Mouse (Mus musculus) intestine, embryonic 14.5 days (tissue): ENCODE results near the gene Vti1a. TPM values are rescaled to one million over a fixed set of nuclear protein-coding genes. Genes with fewer than 3 reads are reported as not detected.

ENCODE experiments used
- ATAC-seq: fragments of 200-750 bp; cut with Nextera tagmentation; replicated peaks from 2 replicates; pipeline ENCODE4 v1.8.0; 2017; ENCODE audit warnings: low read depth, moderate number of reproducible peaks, moderate TSS enrichment, moderate library complexity; ENCODE audit not compliant: low FRiP score, low TSS enrichment
- DNase-seq: peaks from one replicate; pipeline ENCODE4 v3.0.0-alpha.2; 2018; ENCODE audit warnings: low spot score
- H3K27ac ChIP-seq: fragments of 300-500 bp; sonication (generic); 2 replicates; pipeline ENCODE4 v1.5.1; 2014; ENCODE audit warnings: low read depth, mild to moderate bottlenecking, control low read depth
- H3K27me3 ChIP-seq: fragments of 300-500 bp; sonication (generic); replicated peaks from 2 replicates; pipeline ENCODE4 v1.6.1; 2014; ENCODE audit warnings: low read length, control low read depth; ENCODE audit not compliant: control insufficient read depth, insufficient read depth
- H3K36me3 ChIP-seq: fragments of 300-500 bp; sonication (generic); 2 replicates; pipeline ENCODE4 v1.6.1; 2014; ENCODE audit warnings: low read length, control low read depth; ENCODE audit not compliant: control insufficient read depth, insufficient read depth
- H3K4me1 ChIP-seq: fragments of 300-500 bp; sonication (generic); replicated peaks from 2 replicates; pipeline ENCODE4 v1.6.1; 2014; ENCODE audit warnings: low read length, control low read depth, mixed read lengths; ENCODE audit not compliant: control insufficient read depth, insufficient read depth
- H3K4me2 ChIP-seq: fragments of 300-500 bp; sonication (generic); 2 replicates; pipeline ENCODE4 v1.6.1; 2014; ENCODE audit warnings: low read length
- H3K4me3 ChIP-seq: fragments of 300-500 bp; sonication (generic); 2 replicates; pipeline ENCODE4 v1.5.1; 2014; ENCODE audit warnings: low read depth, low read length, control low read depth, mixed read lengths
- H3K9ac ChIP-seq: fragments of 300-500 bp; sonication (generic); 2 replicates; pipeline ENCODE4 v1.6.1; 2014; ENCODE audit warnings: mild to moderate bottlenecking, low read length
- H3K9me3 ChIP-seq: fragments of 300-500 bp; sonication (generic); 2 replicates; pipeline ENCODE4 v1.6.1; 2016; ENCODE audit warnings: low read length, control low read depth; ENCODE audit not compliant: control insufficient read depth
- WGBS: fragments of 180-500 bp; shearing (Covaris S2); extraction: QIAGEN DNeasy Blood & Tissue Kit; methylation state at CpG from one replicate; pipeline ENCODE4 v1.1.7; 2014; 5-methylcytosine and 5-hydroxymethylcytosine counted together
- polyA plus RNA-seq: library from polyadenylated mRNA; unstranded; fragments of >200 nt; fragmentation: Nextera tagmentation; extraction: Ambion mirVana; gene quantifications from 2 replicates; pipeline ENCODE4 v1.2.1, GENCODE M21; 2014

The Vti1a gene
- polyA plus RNA-seq, 1 experiment from 2014 or later, result 23.5 TPM

GRCm38 (mm10) chr19:55652693-55653265 is 336.7 kb downstream of the Vti1a start:
- 85% methylated on average over 7 of the region's 7 CpGs for WGBS
- ATAC-seq, result no peak

GRCm38 (mm10) chr19:55660165-55660564 is 344.1 kb downstream of the Vti1a start:
- Histone ChIP-seq H3K9me3 (no peaks in the 10 kb centered on the region), H3K36me3 (no peaks in the 10 kb centered on the region), H3K9ac (no peak overlapping the region), H3K4me2 (no peak overlapping the region), H3K27me3 (no peaks in the 10 kb centered on the region), H3K27ac (no peak overlapping the region), H3K4me3 (no peak overlapping the region), H3K4me1 (no peaks in the 10 kb centered on the region)
- ATAC-seq, result no peak
- DNase-seq, result no peak
- WGBS, result 85% methylated on average over 11 of the region's 11 CpGs

More at GRCm38 (mm10) chr19:55652693-55653265, 336.7 kb downstream of the Vti1a start:
- Histone ChIP-seq H3K27ac (no peak overlapping the region), H3K4me3 (no peak overlapping the region), H3K4me2 (no peak overlapping the region), H3K27me3 (no peaks in the 10 kb centered on the region), H3K9ac (no peak overlapping the region), H3K4me1 (no peaks in the 10 kb centered on the region), H3K9me3 (no peaks in the 10 kb centered on the region), H3K36me3 (no peaks in the 10 kb centered on the region)
- DNase-seq, result no peak

- H3K4me3 ChIP-seq, result no peak overlapping the region
- WGBS, result 55% methylated on average over 5 of the region's 5 CpGs
- H3K27ac ChIP-seq, result no peak overlapping the region
- H3K4me1 ChIP-seq, result no peaks in the 10 kb centered on the region
- no peaks in the 10 kb centered on the region for H3K36me3 ChIP-seq
- H3K9me3 ChIP-seq, result no peaks in the 10 kb centered on the region
- H3K4me2 ChIP-seq, result no peak overlapping the region
- no peak for DNase-seq
- no peak for ATAC-seq
- H3K9ac ChIP-seq, result no peak overlapping the region
- H3K27me3 ChIP-seq, result no peaks in the 10 kb centered on the region
These were observed 346.6 kb downstream of the Vti1a start for GRCm38 (mm10) chr19:55662521-55663223.

- WGBS, result 80% methylated on average over 9 of the region's 9 CpGs
- no peak overlapping the region for H3K4me3 ChIP-seq
- no peaks in the 10 kb centered on the region for H3K4me1 ChIP-seq
- H3K9me3 ChIP-seq, result no peaks in the 10 kb centered on the region
- no peak overlapping the region for H3K9ac ChIP-seq
- ATAC-seq (no peak), DNase-seq (no peak)
- H3K27ac ChIP-seq, result no peak overlapping the region
- H3K36me3 ChIP-seq, result no peaks in the 10 kb centered on the region
- no peak overlapping the region for H3K4me2 ChIP-seq
- no peaks in the 10 kb centered on the region for H3K27me3 ChIP-seq
These were observed 351.7 kb downstream of the Vti1a start for GRCm38 (mm10) chr19:55667787-55668186.

GRCm38 (mm10) chr19:55668896-55669295 is 352.8 kb downstream of the Vti1a start:
- Histone ChIP-seq H3K4me3 (no peak overlapping the region), H3K27me3 (no peaks in the 10 kb centered on the region), H3K4me2 (no peak overlapping the region), H3K36me3 (no peaks in the 10 kb centered on the region), H3K4me1 (no peaks in the 10 kb centered on the region), H3K9me3 (no peaks in the 10 kb centered on the region), H3K27ac (no peak overlapping the region), H3K9ac (no peak overlapping the region)
- ATAC-seq (no peak), DNase-seq (no peak)
- WGBS, result 47% methylated on average over 9 of the region's 9 CpGs

Other genes starting within 250 kb of the Vti1a start
- 22.6 and 24.1 TPM in 2 replicates for gene Gpam, start 189.1 kb upstream of the Vti1a start, polyA plus RNA-seq
- gene Tectb, start 135.6 kb upstream of the Vti1a start, polyA plus RNA-seq, result not detected in 2 replicates
- gene Gucy2g, start 75.1 kb upstream of the Vti1a start, polyA plus RNA-seq, result not detected in 2 replicates
- 86.5 and 93.2 TPM in 2 replicates for gene Acsl5, start 64.4 kb upstream of the Vti1a start, polyA plus RNA-seq
- gene Zdhhc6, start 263 bp upstream of the Vti1a start, polyA plus RNA-seq, result 102 and 108 TPM in 2 replicates